Mouse (Mus musculus) midbrain, postnatal 0 days (tissue): ENCODE measurements at regions not wholly inside any gene's neighbourhood (a gene's known extent, or its start where the extent isn't known, plus 50 kb on each side); places are given as distances from the start of the nearest gene placed in this dataset.

ENCODE experiments used
- ATAC-seq: fragments of 200-750 bp; cut with Nextera tagmentation; 2 replicates; pipeline ENCODE4 v1.8.0; 2017; ENCODE audit warnings: moderate number of reproducible peaks, mild to moderate bottlenecking, moderate TSS enrichment, moderate library complexity; ENCODE audit not compliant: low FRiP score
- DNase-seq: peaks from one replicate; pipeline ENCODE4 v3.0.0-alpha.2; 2015; ENCODE audit warnings: low spot score
- H3K27ac ChIP-seq: fragments of 300-500 bp; sonication (generic); 2 replicates; pipeline ENCODE4 v1.5.1; 2014; ENCODE audit warnings: low read depth, mild to moderate bottlenecking, low read length, mixed read lengths
- H3K27me3 ChIP-seq: fragments of 300-500 bp; sonication (generic); 2 replicates; pipeline ENCODE4 v1.6.1; 2014; ENCODE audit warnings: low read length, control low read depth, mixed read lengths; ENCODE audit not compliant: insufficient read depth
- H3K36me3 ChIP-seq: fragments of 300-500 bp; sonication (generic); 2 replicates; pipeline ENCODE4 v1.6.1; 2014; ENCODE audit warnings: low read length, control low read depth, mixed read lengths; ENCODE audit not compliant: insufficient read depth
- H3K4me1 ChIP-seq: fragments of 300-500 bp; sonication (generic); 2 replicates; pipeline ENCODE4 v1.6.1; 2014; ENCODE audit warnings: mild to moderate bottlenecking, control low read depth, antibody characterized with exemption, low read length, mixed read lengths; ENCODE audit not compliant: insufficient read depth
- H3K4me2 ChIP-seq: fragments of 300-500 bp; sonication (generic); 2 replicates; pipeline ENCODE4 v1.6.1; 2014; ENCODE audit warnings: low read depth, mild to moderate bottlenecking, low read length, mixed read lengths; ENCODE audit not compliant: poor library complexity, severe bottlenecking
- H3K4me3 ChIP-seq: fragments of 300-500 bp; sonication (generic); 2 replicates; pipeline ENCODE4 v1.5.1; 2014; ENCODE audit warnings: low read depth, mild to moderate bottlenecking, low read length, moderate library complexity
- H3K9ac ChIP-seq: fragments of 300-500 bp; sonication (generic); replicated peaks from 2 replicates; pipeline ENCODE4 v1.6.1; 2014; ENCODE audit warnings: mild to moderate bottlenecking, low read length, moderate library complexity, mixed read lengths; ENCODE audit not compliant: poor library complexity, severe bottlenecking
- H3K9me3 ChIP-seq: fragments of 300-500 bp; sonication (generic); 2 replicates; pipeline ENCODE4 v1.6.1; 2016; ENCODE audit warnings: low read length, control low read depth
- CTCF ChIP-seq: IDR thresholded peaks from 2 replicates; pipeline ENCODE4 v1.5.1; 2016; ENCODE audit warnings: antibody characterized with exemption, mild to moderate bottlenecking
- WGBS: fragments of 180-500 bp; shearing (Covaris S2); extraction: QIAGEN DNeasy Blood & Tissue Kit; methylation state at CpG from one replicate; pipeline ENCODE4 v1.1.7; 2014; 5-methylcytosine and 5-hydroxymethylcytosine counted together

DNA sequence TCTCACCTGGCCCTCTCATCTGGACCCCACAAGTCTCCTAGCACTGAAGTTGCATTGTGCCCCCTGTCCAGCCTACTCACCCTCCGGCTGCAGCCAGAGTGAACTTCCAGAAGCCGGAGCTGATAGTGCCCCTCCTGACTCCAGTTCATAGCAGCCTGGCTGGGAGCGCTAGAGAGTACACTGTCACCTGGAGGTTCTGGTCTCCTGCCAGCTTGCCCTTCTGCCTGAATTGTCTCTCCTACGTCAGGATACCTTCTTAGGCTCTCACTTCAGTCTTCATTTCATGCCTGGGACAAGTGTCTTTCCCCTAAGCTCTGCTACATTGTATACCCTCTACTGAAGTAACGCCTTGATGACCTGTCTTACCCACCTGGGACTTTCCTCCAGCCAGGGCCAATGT lies 112.3 kb downstream of the Efnb1 start:
- no peak overlapping the region for H3K4me2 ChIP-seq
- H3K9me3 ChIP-seq: no peaks in the 10 kb centered on the region
- no peak for TF ChIP-seq CTCF
- no peak overlapping the region for H3K9ac ChIP-seq
- no peaks in the 10 kb centered on the region for H3K36me3 ChIP-seq
- H3K27ac ChIP-seq: no peak overlapping the region
- DNase-seq (no peak), ATAC-seq (no peak)
- 92% methylated on average over 5 of the region's 5 CpGs for WGBS
- no peaks in the 10 kb centered on the region for H3K4me1 ChIP-seq
- no peak overlapping the region for H3K4me3 ChIP-seq
- H3K27me3 ChIP-seq: no peaks in the 10 kb centered on the region; the same call in 1 of the 2 replicates

DNA sequence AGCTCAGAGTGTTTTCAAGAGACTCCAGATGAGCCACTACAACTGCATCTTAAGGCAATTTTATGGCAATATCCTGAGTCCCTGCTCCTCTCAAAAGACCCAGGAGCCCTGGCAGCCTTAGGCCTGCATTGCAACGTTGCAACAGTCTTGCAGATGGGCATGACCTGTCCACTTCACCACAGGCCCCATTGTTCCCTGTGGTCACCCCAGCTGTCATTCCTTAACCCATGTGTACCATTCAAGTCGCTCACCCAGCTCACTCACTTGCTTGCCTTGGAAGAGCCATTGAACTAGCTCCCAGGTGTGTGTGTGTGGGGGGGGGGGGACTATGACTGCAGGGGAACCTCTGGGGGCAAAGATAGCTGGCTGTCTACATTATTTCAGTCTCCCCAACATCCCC lies 110.8 kb downstream of the Efnb1 start:
- H3K4me2 ChIP-seq: no peak overlapping the region
- no peak for TF ChIP-seq CTCF
- no peaks in the 10 kb centered on the region for H3K4me1 ChIP-seq
- no peaks in the 10 kb centered on the region for H3K9me3 ChIP-seq
- peak; percentile 3 for DNase-seq
- H3K27ac ChIP-seq: no peak overlapping the region
- H3K4me3 ChIP-seq: no peak overlapping the region
- H3K36me3 ChIP-seq: no peaks in the 10 kb centered on the region
- 73% methylated on average over 2 of the region's 2 CpGs for WGBS
- H3K27me3 ChIP-seq: no peaks in the 10 kb centered on the region; the same call in 1 of the 2 replicates
- H3K9ac ChIP-seq: no peak overlapping the region
- no peak for ATAC-seq

DNA sequence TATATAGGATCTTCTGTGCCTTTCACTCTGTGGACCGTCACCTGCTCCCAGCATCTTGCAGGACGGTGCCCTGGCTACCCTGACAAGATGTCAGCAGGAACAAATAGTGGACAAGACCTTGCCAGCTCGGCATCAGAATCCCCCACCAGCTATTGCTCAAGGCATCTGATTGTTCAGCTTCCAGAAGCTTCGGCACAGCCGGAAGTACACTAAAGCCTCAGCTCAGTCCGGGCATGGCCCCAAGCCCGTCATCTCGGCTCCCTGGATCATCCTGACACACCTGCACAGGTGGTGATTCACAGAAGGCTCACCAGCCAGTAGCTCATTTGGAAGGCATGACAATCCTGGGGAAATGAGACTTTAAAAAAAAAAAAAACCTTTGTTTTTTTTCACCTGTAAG lies 110.1 kb downstream of the Efnb1 start:
- no peak overlapping the region for H3K4me3 ChIP-seq
- H3K9me3 ChIP-seq: no peaks in the 10 kb centered on the region
- 87% methylated on average over 8 of the region's 8 CpGs for WGBS
- H3K9ac ChIP-seq: no peak overlapping the region
- no peak for TF ChIP-seq CTCF
- ATAC-seq (no peak), DNase-seq (no peak)
- no peaks in the 10 kb centered on the region for H3K36me3 ChIP-seq
- H3K4me2 ChIP-seq: no peak overlapping the region
- H3K27me3 ChIP-seq: no peaks in the 10 kb centered on the region; the same call in 1 of the 2 replicates
- no peak overlapping the region for H3K27ac ChIP-seq
- no peaks in the 10 kb centered on the region for H3K4me1 ChIP-seq

DNA sequence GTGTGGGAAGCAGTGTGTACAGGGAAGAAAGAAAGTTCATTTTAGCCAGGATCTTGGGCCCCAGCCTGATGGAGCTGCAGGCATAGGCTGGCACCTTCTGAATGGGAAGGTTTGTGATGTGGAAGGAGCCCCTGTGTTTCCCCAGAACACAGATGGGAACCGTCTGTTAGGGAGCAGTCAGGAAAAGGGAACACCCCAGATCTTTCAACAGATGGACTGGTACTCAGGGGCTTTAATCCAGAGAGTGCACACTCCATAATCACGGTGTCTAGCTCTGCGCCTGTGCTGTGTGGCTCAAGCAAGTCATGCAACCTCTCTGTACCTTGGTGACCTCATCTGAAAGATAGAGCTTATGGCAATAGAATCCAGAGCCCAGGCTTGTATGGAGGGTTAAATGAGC lies 109.6 kb downstream of the Efnb1 start:
- Histone ChIP-seq H3K4me2 (no peak overlapping the region), H3K27ac (no peak overlapping the region), H3K27me3 (no peaks in the 10 kb centered on the region; the same call in 1 of the 2 replicates), H3K4me3 (no peak overlapping the region), H3K4me1 (no peaks in the 10 kb centered on the region), H3K9ac (no peak overlapping the region), H3K36me3 (no peaks in the 10 kb centered on the region), H3K9me3 (no peaks in the 10 kb centered on the region)
- no peak for TF ChIP-seq CTCF
- ATAC-seq (no peak), DNase-seq (no peak)
- 91% methylated on average over 3 of the region's 3 CpGs for WGBS

DNA sequence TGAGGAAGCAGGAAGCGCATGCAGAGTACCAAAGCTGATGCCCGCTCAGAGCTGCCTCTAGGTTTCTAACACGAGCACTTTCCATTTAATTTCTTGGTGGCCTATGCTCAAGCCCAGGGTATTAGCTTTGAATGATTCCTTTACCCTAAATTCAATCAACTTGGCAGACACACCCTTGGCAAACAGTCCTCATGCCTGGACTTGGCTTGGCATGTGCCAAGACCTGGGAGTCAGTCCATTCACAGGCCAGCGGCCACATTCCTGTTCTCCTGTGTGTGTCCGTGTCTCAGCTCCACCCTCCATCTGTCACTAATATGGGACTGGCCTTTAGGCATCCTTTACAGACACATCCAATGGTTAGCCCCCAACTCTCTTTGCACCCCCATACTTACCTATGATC lies 107.3 kb downstream of the Efnb1 start:
- Histone ChIP-seq H3K36me3 (no peaks in the 10 kb centered on the region), H3K27ac (no peak overlapping the region), H3K9ac (no peak overlapping the region), H3K9me3 (no peaks in the 10 kb centered on the region), H3K4me1 (no peaks in the 10 kb centered on the region), H3K4me3 (no peak overlapping the region), H3K4me2 (no peak overlapping the region), H3K27me3 (no peaks in the 10 kb centered on the region; the same call in 1 of the 2 replicates)
- ATAC-seq (no peak), DNase-seq (no peak)
- no peak for TF ChIP-seq CTCF
- WGBS: 83% methylated on average over 5 of the region's 5 CpGs

DNA sequence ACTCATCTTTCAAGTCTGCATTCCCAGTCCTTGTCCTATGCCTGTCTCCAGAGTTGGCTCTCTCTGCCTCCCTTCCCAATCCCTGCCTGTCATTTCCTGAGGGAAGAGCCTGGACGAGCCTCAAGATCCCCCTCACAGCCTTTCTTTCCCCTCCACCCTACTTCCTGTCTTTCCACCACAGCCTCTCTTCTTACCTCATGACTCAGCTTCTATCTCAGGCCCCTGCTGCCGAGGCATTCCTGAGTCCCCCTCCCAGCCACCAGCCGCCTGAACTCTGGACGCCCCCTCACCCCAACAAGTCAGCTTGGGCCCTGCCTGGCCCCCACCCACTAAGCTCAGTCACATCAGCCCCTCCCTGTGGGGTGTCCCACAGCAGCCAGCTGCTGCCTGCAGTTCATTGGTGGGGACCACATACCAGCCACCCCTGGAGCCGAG lies 105.8 kb downstream of the Efnb1 start:
- H3K36me3 ChIP-seq: no peaks in the 10 kb centered on the region
- DNase-seq: no peak
- 61% methylated on average over 5 of the region's 5 CpGs for WGBS
- no peak for ATAC-seq
- H3K4me1 ChIP-seq: no peaks in the 10 kb centered on the region
- no peak overlapping the region for H3K4me3 ChIP-seq
- no peak overlapping the region for H3K27ac ChIP-seq
- no peaks in the 10 kb centered on the region; the same call in 1 of the 2 replicates for H3K27me3 ChIP-seq
- no peak for TF ChIP-seq CTCF
- no peaks in the 10 kb centered on the region for H3K9me3 ChIP-seq
- H3K4me2 ChIP-seq: no peak overlapping the region
- H3K9ac ChIP-seq: no peak overlapping the region
